Mouse (Mus musculus) kidney, adult 11 months (tissue): ENCODE data around the gene 2310034C09Rik.
"Not testable (repeated sequence)": the region's sequence is repeated elsewhere in the genome, so short reads cannot be mapped to it uniquely, and the experiment has no call there.

Source experiments
- DNase-seq: peaks from one replicate; pipeline ENCODE4 v3.0.0; 2022

The 2310034C09Rik gene

GRCm38 (mm10) chr16:88758547-88758946, at the start of gene 2310034C09Rik:
Gene 2310034C09Rik, plus strand, starts transcription at chr16:88758847.
- DNase-seq = not testable (repeated sequence)

DNA sequence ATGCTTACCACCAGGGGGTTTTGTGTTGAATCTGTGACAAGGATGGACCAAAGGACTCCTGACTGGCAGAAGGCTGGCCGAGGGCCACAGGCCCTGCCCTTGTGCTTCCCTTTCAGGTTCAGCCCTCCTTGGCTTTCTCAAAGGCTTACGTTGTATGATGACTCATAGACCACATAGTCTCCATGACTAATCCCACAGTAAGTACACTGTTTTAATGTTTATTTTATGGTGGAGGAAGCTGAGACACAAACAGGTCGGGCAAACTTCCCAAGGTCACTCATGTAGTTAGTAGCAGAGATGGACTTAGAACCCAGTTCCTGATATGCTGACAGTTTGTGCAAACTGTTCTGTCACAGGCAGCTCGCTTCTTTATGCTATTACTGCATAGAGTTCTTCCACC, 47.9 kb upstream of the 2310034C09Rik start:
- no peak for DNase-seq

GRCm38 (mm10) chr16:88711245-88711644, 47.4 kb upstream of the 2310034C09Rik start:
- DNase-seq = no peak

GRCm38 (mm10) chr16:88716549-88716948, 42.1 kb upstream of the 2310034C09Rik start:
- no peak for DNase-seq

DNA sequence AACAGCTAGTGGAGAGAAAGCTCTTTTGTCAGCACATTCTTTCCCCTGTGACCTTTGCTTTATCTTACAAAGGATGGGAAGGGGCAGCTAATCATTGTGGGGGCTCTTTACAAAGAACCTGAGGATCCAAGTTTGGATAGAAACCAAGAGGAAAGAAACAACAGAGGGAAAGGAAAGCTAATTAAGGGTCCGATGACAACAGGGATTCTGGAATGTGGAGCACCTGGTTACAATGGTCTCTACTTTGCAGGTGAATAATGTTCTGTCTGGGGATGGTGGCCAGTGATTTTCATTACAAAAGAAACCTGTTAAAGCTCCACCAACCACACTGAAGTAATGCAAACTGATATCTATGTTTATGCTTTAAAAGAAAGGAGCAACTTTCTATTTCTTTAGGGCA, 38.6 kb upstream of the 2310034C09Rik start:
- DNase-seq = no peak

DNA sequence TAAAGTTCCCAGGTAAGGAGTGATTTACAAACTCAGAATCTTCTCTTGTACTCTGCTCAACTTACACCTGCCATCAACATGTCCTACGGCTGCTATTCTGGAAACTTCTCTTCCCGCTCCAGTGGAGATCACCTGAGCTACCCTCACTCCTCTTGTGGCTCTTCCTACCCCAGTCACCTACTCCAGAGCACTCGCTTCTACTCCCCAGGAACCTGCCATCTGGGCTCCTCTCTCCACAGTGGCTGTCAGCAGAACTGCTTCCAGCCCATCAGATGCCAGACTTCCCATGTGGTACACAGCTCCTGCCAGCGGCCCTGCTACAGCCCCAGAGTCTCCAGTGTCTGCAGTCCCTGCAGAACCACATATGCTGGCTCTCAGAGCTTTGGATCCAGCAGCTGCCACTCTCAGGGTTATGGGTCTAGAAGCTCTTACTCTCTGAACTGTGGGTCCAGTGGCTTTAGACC, 29.8 kb upstream of the 2310034C09Rik start, which contains the start of gene Krtap13-1:
Gene Krtap13-1, plus strand, starts transcription at position 51 of the 464 bp plus-strand sequence.
- DNase-seq = no peak

DNA sequence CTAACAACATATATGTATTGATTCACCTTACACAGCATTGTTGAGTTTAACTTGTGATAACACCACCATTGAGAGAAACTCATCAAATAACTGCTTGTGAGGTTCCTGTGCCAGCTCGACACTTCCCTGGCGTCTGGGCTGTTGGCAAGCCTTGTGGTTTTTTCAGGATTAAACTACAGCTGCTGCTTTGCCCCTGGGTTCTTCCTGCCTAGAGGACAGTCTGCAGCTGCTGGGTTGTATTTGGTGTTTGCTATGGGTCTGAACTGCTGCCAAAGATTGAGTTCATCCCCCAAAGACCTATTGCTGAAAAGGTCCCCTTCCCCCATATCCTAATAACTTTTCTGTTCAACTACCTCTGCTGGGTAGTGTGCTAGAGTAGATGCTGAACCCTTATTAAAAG, 23.3 kb upstream of the 2310034C09Rik start:
- no peak for DNase-seq

GRCm38 (mm10) chr16:88744750-88745340, 13.8 kb upstream of the 2310034C09Rik start:
- no peak for DNase-seq

DNA sequence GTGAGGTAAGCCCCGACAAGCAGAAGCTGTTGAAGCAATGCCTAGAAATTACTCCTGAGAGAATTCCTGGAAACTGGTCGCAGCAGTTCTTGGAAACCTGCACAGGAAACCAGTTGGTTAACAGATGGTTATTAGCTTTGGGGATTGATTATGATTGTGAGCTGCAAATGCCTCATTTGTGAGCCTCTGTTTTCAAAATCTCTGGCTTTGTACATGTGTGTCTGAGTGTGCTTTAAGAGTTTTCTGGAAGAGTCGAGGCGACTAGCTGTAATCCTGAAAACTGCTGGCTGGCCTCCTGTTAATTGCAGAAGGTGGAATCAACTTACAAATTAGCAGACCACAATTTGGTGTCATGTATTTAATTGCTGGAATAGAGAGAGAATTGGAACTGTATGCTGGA, 10.7 kb upstream of the 2310034C09Rik start:
- DNase-seq = no peak

DNA sequence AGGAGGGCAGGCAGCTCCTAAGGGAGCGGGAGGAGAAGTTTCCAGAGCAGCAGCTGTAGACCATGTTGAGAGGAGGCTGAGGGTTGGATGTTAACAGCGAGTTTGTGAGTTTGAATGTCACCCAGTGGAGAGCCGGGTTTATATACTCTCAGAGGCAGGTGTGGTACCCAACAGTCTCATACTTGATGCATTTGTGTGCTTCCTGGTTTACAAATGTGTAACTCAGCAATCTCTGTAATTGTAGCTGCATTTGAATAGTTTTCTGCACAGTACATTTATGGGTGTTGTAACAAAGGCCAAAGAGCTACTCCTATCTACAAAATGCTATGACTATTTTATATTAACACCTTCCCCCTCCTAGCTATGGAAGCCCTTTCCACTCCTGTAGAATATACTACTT, 7.1 kb upstream of the 2310034C09Rik start, which contains the start of gene Krtap13:
Gene Krtap13, minus strand, starts transcription at position 101 of the 400 bp plus-strand sequence.
- DNase-seq = not testable (repeated sequence)

GRCm38 (mm10) chr16:88774106-88774505, 15.5 kb downstream of the 2310034C09Rik start, which contains the start of gene 2310057N15Rik:
Gene 2310057N15Rik, minus strand, starts transcription at chr16:88774206.
- DNase-seq = no peak

DNA sequence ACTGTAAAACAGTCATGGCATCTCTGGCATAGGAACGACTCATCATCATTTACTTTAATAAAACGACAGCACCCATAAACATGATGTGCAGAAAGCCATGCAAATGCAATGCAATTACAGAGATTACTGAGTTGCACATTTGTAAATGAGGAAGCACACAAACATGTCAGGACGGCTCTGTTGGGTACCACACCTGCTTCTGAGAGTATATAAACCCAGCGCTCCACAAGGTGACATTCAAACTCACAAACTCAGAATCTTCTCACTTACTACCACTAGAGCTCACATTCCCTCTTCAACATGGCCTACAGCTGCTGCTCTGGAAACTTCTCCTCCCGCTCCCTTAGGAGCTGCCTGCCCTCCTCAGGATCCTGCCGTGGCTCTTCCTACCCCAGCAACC, 18.9 kb downstream of the 2310034C09Rik start, which contains the start of gene Gm5965:
Gene Gm5965, plus strand, starts transcription at position 301 of the 400 bp plus-strand sequence.
- no peak for DNase-seq

DNA sequence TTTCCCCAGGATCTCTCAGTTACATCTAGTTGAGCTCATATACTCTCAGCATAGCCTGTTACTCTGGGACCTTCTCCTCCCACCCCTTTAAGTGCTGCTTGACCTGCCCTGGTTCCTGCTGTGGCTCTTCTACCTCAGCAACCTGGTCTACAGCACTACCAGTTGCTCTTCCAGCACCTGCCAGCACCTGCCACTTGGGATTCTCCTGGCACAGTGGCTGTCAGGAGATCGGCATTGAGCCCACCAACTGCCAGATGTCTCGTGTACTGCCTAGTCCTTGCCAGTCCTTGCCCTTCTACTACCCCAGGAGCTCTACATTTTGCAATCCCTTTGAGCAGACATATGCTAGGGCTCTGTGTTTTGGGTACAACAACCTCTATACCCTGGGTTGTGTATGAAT, 28.1 kb downstream of the 2310034C09Rik start:
- no peak for DNase-seq
